Comparison of ENCODE assay signal across 25 mouse cellular contexts in genomic region chr16:12052051-12052450, GRCm38 (mm10).
DNase-seq lines count a peak whose midpoint lies in the region; ATAC-seq and TF ChIP-seq lines count a peak whose summit lies in the region.
"Had no signal": no experiment of that assay in that cellular context is flagged by ENCODE, and none has a peak within 500 bp of the region (broad histone marks: within the 10 kb centered on the region; RNA-seq: fewer than 3 reads in every experiment).

No protein-coding gene starts in this region.

- TF ChIP-seq CTCF in heart, adult 2 months (IDR thresholded peaks at IDR 0.05) = no peak

- TF ChIP-seq EP300 in heart, adult 2 months (IDR thresholded peaks at IDR 0.05; ENCODE audit: insufficient read depth, low read depth, low read length) = no peak

- no peak overlapping the region for H3K27ac ChIP-seq in heart, embryonic 13.5 days (replicated peaks)
- no peak overlapping the region for H3K27ac ChIP-seq in heart, adult 2 months
- H3K27ac ChIP-seq in liver, embryonic 11.5 days (ENCODE audit: low read depth, low read length) = peak overlapping the region; percentile 56; the same call in 1 of the 2 replicates
- H3K27ac ChIP-seq in liver, embryonic 16.5 days (ENCODE audit: low read length) = no peak overlapping the region
- no peak overlapping the region for H3K27ac ChIP-seq in hindbrain, embryonic 14.5 days
- H3K27ac ChIP-seq: embryonic facial prominence, embryonic 13.5 days; hindbrain, embryonic 12.5 days; kidney, embryonic 15.5 days; limb, embryonic 12.5 days; midbrain, embryonic 15.5 days; neural tube, embryonic 12.5 days had no signal

- ATAC-seq in heart, embryonic 13.5 days (ENCODE audit: extremely low read depth, insufficient number of reproducible peaks, low FRiP score, low TSS enrichment) = peak; percentile 54; the same call in 1 of the 2 replicates
- ATAC-seq in liver, embryonic 11.5 days (replicated peaks; ENCODE audit: low FRiP score) = peak; percentile 97
- ATAC-seq in liver, embryonic 16.5 days (ENCODE audit: low read depth) = peak; percentile 94
- no peak for ATAC-seq in hindbrain, embryonic 14.5 days (ENCODE audit: low FRiP score)
- ATAC-seq: forebrain, embryonic 16.5 days; midbrain, embryonic 15.5 days had no signal

- H3K4me2 ChIP-seq in heart, embryonic 13.5 days = no peak overlapping the region
- peak overlapping the region; percentile 30 for H3K4me2 ChIP-seq in liver, embryonic 11.5 days
- H3K4me2 ChIP-seq in liver, embryonic 16.5 days (ENCODE audit: low read depth, low read length) = no peak overlapping the region
- no peak overlapping the region for H3K4me2 ChIP-seq in hindbrain, embryonic 14.5 days (replicated peaks)
- H3K4me2 ChIP-seq: embryonic facial prominence, embryonic 13.5 days; hindbrain, embryonic 12.5 days; kidney, embryonic 15.5 days; limb, embryonic 12.5 days; lung, embryonic 14.5 days; midbrain, embryonic 15.5 days; neural tube, embryonic 12.5 days had no signal

- peaks cover 4% of the 10 kb centered on the region; the same call in 1 of the 2 replicates for H3K4me1 ChIP-seq in heart, embryonic 13.5 days
- no peaks in the 10 kb centered on the region for H3K4me1 ChIP-seq in heart, adult 2 months (ENCODE audit: control insufficient read depth, insufficient read depth, low read length)
- H3K4me1 ChIP-seq in liver, embryonic 11.5 days (replicated peaks; ENCODE audit: control insufficient read depth, insufficient read depth, low read length) = peaks cover 27% of the 10 kb centered on the region
- H3K4me1 ChIP-seq in liver, embryonic 16.5 days (ENCODE audit: control insufficient read depth, low read depth, low read length) = peaks cover 6% of the 10 kb centered on the region; the same call in 1 of the 2 replicates
- no peaks in the 10 kb centered on the region for H3K4me1 ChIP-seq in hindbrain, embryonic 14.5 days (replicated peaks; ENCODE audit: control insufficient read depth, insufficient read depth, low read length)
- H3K4me1 ChIP-seq: embryonic facial prominence, embryonic 13.5 days; hindbrain, embryonic 12.5 days; kidney, embryonic 15.5 days; limb, embryonic 12.5 days; midbrain, embryonic 15.5 days; neural tube, embryonic 12.5 days had no signal

- H3K27me3 ChIP-seq in heart, embryonic 13.5 days (replicated peaks) = no peaks in the 10 kb centered on the region
- no peaks in the 10 kb centered on the region for H3K27me3 ChIP-seq in heart, adult 2 months (ENCODE audit: control insufficient read depth, insufficient read depth, low read length)
- H3K27me3 ChIP-seq in liver, embryonic 11.5 days (replicated peaks; ENCODE audit: control insufficient read depth, insufficient read depth, low read length) = no peaks in the 10 kb centered on the region
- H3K27me3 ChIP-seq in liver, embryonic 16.5 days (ENCODE audit: control insufficient read depth, insufficient read depth, low read depth, low read length) = no peaks in the 10 kb centered on the region
- H3K27me3 ChIP-seq in hindbrain, embryonic 14.5 days (ENCODE audit: control insufficient read depth, insufficient read depth, low read length) = no peaks in the 10 kb centered on the region
- H3K27me3 ChIP-seq: embryonic facial prominence, embryonic 13.5 days; hindbrain, embryonic 12.5 days; kidney, embryonic 15.5 days; midbrain, embryonic 15.5 days; neural tube, embryonic 12.5 days had no signal

- H3K36me3 ChIP-seq in heart, embryonic 13.5 days = no peaks in the 10 kb centered on the region
- no peaks in the 10 kb centered on the region for H3K36me3 ChIP-seq in heart, adult 2 months (ENCODE audit: control insufficient read depth, insufficient read depth, low read length)
- H3K36me3 ChIP-seq in liver, embryonic 11.5 days (ENCODE audit: control insufficient read depth, insufficient read depth, low read length) = no peaks in the 10 kb centered on the region
- no peaks in the 10 kb centered on the region for H3K36me3 ChIP-seq in liver, embryonic 16.5 days (ENCODE audit: control insufficient read depth, insufficient read depth)
- H3K36me3 ChIP-seq in hindbrain, embryonic 14.5 days (replicated peaks; ENCODE audit: control insufficient read depth, insufficient read depth) = no peaks in the 10 kb centered on the region
- H3K36me3 ChIP-seq: embryonic facial prominence, embryonic 13.5 days; hindbrain, embryonic 12.5 days; kidney, embryonic 15.5 days; limb, embryonic 12.5 days; midbrain, embryonic 15.5 days; neural tube, embryonic 12.5 days had no signal

- H3K4me3 ChIP-seq in heart, embryonic 13.5 days = no peak overlapping the region
- H3K4me3 ChIP-seq in heart, adult 2 months = no peak overlapping the region
- no peak overlapping the region for H3K4me3 ChIP-seq in liver, embryonic 11.5 days (ENCODE audit: low read depth, low read length)
- no peak overlapping the region for H3K4me3 ChIP-seq in liver, embryonic 16.5 days (ENCODE audit: low read depth, low read length)
- H3K4me3 ChIP-seq in hindbrain, embryonic 14.5 days (replicated peaks; ENCODE audit: low read length) = no peak overlapping the region
- H3K4me3 ChIP-seq: embryonic facial prominence, embryonic 13.5 days; erythroblast, embryonic 14.5 days; hindbrain, embryonic 12.5 days; kidney, embryonic 15.5 days; limb, embryonic 12.5 days; megakaryocyte, embryonic 14.5 days; midbrain, embryonic 15.5 days; neural tube, embryonic 12.5 days had no signal

- no peak for DNase-seq in heart, adult 2 months
- peak; percentile 43 for DNase-seq in liver, embryonic 11.5 days (ENCODE audit: low spot score)
- no peak for DNase-seq in spleen, postnatal 36 days (ENCODE audit: low spot score in 2 of 2)
- DNase-seq in hindbrain, embryonic 14.5 days (ENCODE audit: low spot score) = no peak
- no peak for DNase-seq in lung, adult 18-20 months
- DNase-seq: adrenal gland, adult 2 months; cerebellum, adult 2 months; cerebellum, postnatal 36 days; embryo, embryonic 11 days; gastrocnemius, postnatal 14 days; kidney, adult 11 months; kidney, postnatal 36 days; layer of hippocampus, postnatal 36 days; lung, embryonic 14.5 days had no signal

- H3K9me3 ChIP-seq in heart, embryonic 13.5 days = no peaks in the 10 kb centered on the region
- no peaks in the 10 kb centered on the region for H3K9me3 ChIP-seq in liver, embryonic 11.5 days (ENCODE audit: control insufficient read depth, low read length)
- H3K9me3 ChIP-seq in liver, embryonic 16.5 days (replicated peaks; ENCODE audit: control insufficient read depth, low read length) = no peaks in the 10 kb centered on the region
- H3K9me3 ChIP-seq in hindbrain, embryonic 14.5 days (ENCODE audit: control insufficient read depth, low read length) = no peaks in the 10 kb centered on the region
- H3K9me3 ChIP-seq: embryonic facial prominence, embryonic 13.5 days; hindbrain, embryonic 12.5 days; kidney, embryonic 15.5 days; limb, embryonic 12.5 days; megakaryocyte, embryonic 14.5 days; midbrain, embryonic 15.5 days; neural tube, embryonic 12.5 days had no signal

- H3K9ac ChIP-seq in heart, embryonic 13.5 days = no peak overlapping the region
- no peak overlapping the region for H3K9ac ChIP-seq in heart, adult 2 months (ENCODE audit: low read depth, low read length)
- no peak overlapping the region for H3K9ac ChIP-seq in liver, embryonic 11.5 days (ENCODE audit: low read depth, low read length)
- no peak overlapping the region for H3K9ac ChIP-seq in liver, embryonic 16.5 days (ENCODE audit: low read depth, low read length)
- H3K9ac ChIP-seq in hindbrain, embryonic 14.5 days = no peak overlapping the region
- H3K9ac ChIP-seq: embryonic facial prominence, embryonic 13.5 days; hindbrain, embryonic 12.5 days; kidney, embryonic 15.5 days; limb, embryonic 12.5 days; lung, embryonic 14.5 days; midbrain, embryonic 15.5 days; neural tube, embryonic 12.5 days had no signal

- H3K79me2 ChIP-seq in heart, adult 2 months (replicated peaks; ENCODE audit: control insufficient read depth, insufficient read depth, low read length) = no peaks in the 10 kb centered on the region

- no peak for TF ChIP-seq POLR2A in heart, adult 2 months (IDR thresholded peaks at IDR 0.05; ENCODE audit: insufficient read depth, low read depth, low read length)

- intact Hi-C loops in heart, adult 2 months (cut with DNase I) = no loop called here

- 64% methylated on average over 1 of the region's 1 CpGs for WGBS in heart, embryonic 13.5 days
- WGBS in heart, adult 2 months = 78% methylated on average over 1 of the region's 1 CpGs
- 48% methylated on average over 1 of the region's 1 CpGs for whole genome bisulfite sequencing in liver, embryonic 11.5 days
- WGBS in liver, embryonic 16.5 days (ENCODE audit: insufficient replicate concordance) = 27% methylated on average over 1 of the region's 1 CpGs
- 95% methylated on average over 1 of the region's 1 CpGs for WGBS in hindbrain, embryonic 14.5 days
